Mouse (Mus musculus): ENCODE data around the gene Rrbp1. TPM values are rescaled to one million over a fixed set of nuclear protein-coding genes. Genes with fewer than 3 reads are reported as not detected.

Gene Rrbp1
- polyA plus RNA-seq, 2 experiments from 2014 or later, result 35.6 to 47.4 TPM

GRCm38 (mm10) chr2:143953944-143954343, 57.1 kb downstream of the Rrbp1 start:
- ATAC-seq, result no peak

- ATAC-seq, result no peak
Observed at GRCm38 (mm10) chr2:143951546-143952315, 59.3 kb downstream of the Rrbp1 start.

- ATAC-seq, result no peak
Observed at GRCm38 (mm10) chr2:143951028-143951420, 60.0 kb downstream of the Rrbp1 start.

GRCm38 (mm10) chr2:143950290-143951027, 60.6 kb downstream of the Rrbp1 start:
- ATAC-seq, result no peak

GRCm38 (mm10) chr2:143949217-143949616, 61.8 kb downstream of the Rrbp1 start:
- ATAC-seq, result no peak

- no peak for ATAC-seq
Observed at GRCm38 (mm10) chr2:143948416-143948815, 62.6 kb downstream of the Rrbp1 start.

GRCm38 (mm10) chr2:143947981-143948380, 63.1 kb downstream of the Rrbp1 start:
- ATAC-seq, result no peak

GRCm38 (mm10) chr2:143946399-143946798, 64.7 kb downstream of the Rrbp1 start:
- ATAC-seq, result no peak

GRCm38 (mm10) chr2:143945466-143946075, 65.5 kb downstream of the Rrbp1 start:
- peak; percentile 51 for ATAC-seq

- no peak for ATAC-seq
Observed at GRCm38 (mm10) chr2:143944796-143945195, 66.3 kb downstream of the Rrbp1 start.

- no peak for ATAC-seq
Observed at GRCm38 (mm10) chr2:143940406-143940805, 70.7 kb downstream of the Rrbp1 start.

- no peak for ATAC-seq
Observed at GRCm38 (mm10) chr2:143937861-143938260, 73.2 kb downstream of the Rrbp1 start.

GRCm38 (mm10) chr2:143934439-143934838, 76.6 kb downstream of the Rrbp1 start:
- ATAC-seq, result no peak

- no peak for ATAC-seq
Observed at GRCm38 (mm10) chr2:143933516-143933915, 77.5 kb downstream of the Rrbp1 start.

GRCm38 (mm10) chr2:143932340-143932873, 78.7 kb downstream of the Rrbp1 start:
- no peak for ATAC-seq

- ATAC-seq, result no peak
Observed at GRCm38 (mm10) chr2:143929607-143930311, 81.3 kb downstream of the Rrbp1 start.

- no peak for ATAC-seq
Observed at GRCm38 (mm10) chr2:143925826-143926225, 85.2 kb downstream of the Rrbp1 start.

GRCm38 (mm10) chr2:143924085-143924484, 87.0 kb downstream of the Rrbp1 start:
- ATAC-seq, result peak; percentile 56

- no peak for ATAC-seq
Observed at GRCm38 (mm10) chr2:143918831-143919502, 92.1 kb downstream of the Rrbp1 start.

- no peak for ATAC-seq
Observed at GRCm38 (mm10) chr2:143917622-143918021, 93.4 kb downstream of the Rrbp1 start.

- no peak for ATAC-seq
Observed at GRCm38 (mm10) chr2:143916229-143916628, 94.8 kb downstream of the Rrbp1 start.

GRCm38 (mm10) chr2:143915600-143916135, 95.4 kb downstream of the Rrbp1 start:
- peak; percentile 50 for ATAC-seq

Data from CD4-positive, CD25-positive, alpha-beta regulatory T cell, adult 4 months (primary cell).